Mouse (Mus musculus): ENCODE measurements around the gene Mdp1. TPM values are rescaled to one million over a fixed set of nuclear protein-coding genes. Genes with fewer than 3 reads are reported as not detected.

Mdp1 gene
- polyA plus RNA-seq (2015; fragmentation: Nextera tagmentation; extraction: Ambion mirVana), result 35.8 and 39.5 TPM in 2 replicates

DNA sequence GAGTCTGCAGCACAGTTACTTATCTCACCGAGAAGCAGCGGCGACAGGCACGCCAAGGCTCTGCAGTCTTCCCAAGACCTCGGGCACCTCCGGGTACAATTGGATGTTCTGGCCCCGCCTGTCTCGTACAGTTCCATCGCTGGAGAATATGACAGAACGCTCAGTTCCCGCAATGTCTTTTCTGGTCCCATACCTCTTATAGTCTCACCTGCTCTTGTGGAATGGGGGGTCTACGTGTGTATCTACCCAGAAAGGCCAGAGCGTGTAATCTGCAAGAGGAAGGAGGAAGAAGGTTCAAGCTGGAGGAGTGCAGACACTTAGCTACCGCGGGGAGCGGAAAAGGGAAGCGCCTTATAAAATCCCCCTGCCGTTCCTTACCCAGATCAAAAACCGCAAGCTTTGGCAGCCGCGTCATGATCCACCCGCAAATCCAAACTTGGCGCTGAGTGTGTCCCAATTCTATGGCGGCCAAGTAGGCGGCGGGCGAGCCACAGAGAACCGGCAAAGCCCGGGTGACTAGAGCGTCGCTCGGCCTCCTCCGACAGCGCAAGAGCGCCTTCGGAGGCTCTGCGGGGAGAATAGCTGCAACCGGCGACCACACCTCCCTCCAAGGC is at the start of gene Mdp1:
TSS of gene Mdp1 (minus strand) at position 549 of the 614 bp plus-strand sequence.

DNA sequence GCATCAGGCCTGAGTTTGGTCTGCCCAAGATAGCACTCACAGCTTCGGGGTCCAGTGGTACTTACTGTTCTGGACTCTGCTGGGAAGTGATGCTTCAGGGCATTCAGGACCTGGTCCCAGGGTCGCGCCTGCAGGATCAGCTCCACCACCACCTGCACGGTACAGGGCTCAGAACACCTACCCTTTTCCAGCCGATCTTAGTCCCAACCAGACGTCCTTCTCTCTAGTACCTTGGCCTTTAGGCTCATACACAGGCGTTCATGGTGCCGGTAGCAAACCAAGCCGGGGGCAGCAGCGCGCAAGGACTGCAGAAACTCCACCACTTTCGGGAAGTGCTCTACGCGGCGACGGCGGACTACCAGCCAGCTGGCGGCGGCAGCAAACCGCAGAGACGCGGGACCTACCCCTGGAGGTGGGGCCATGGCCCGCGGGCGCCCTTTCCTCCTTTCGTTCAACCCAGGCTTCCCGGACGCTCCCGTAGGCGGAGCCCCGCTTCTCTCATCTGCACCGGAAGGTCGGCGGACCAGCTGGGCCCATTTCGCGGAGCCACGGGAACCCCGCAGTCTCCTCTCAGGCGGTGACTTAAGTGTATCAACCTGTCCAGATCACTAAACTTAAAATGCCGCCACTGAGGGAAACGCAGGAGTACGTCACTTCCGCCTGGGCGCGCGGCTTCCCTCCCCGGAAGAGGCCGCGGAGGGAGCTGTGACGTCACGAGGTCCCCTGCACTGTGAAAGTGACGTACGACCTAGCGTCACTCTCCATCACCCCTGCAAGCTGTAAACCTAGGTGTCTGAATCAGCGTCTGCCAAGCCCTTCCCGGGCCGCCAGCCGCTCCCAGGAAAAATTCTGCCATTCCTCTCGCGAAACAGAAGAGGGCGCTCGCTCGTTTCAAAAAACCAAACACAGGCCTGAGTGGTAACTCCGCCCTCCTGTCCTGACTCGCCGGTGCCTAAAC is 21.1 kb upstream of the Mdp1 start, which contains the start of gene Tinf2:
TSS of gene Tinf2 (minus strand) at position 661 of the 958 bp plus-strand sequence.

DNA sequence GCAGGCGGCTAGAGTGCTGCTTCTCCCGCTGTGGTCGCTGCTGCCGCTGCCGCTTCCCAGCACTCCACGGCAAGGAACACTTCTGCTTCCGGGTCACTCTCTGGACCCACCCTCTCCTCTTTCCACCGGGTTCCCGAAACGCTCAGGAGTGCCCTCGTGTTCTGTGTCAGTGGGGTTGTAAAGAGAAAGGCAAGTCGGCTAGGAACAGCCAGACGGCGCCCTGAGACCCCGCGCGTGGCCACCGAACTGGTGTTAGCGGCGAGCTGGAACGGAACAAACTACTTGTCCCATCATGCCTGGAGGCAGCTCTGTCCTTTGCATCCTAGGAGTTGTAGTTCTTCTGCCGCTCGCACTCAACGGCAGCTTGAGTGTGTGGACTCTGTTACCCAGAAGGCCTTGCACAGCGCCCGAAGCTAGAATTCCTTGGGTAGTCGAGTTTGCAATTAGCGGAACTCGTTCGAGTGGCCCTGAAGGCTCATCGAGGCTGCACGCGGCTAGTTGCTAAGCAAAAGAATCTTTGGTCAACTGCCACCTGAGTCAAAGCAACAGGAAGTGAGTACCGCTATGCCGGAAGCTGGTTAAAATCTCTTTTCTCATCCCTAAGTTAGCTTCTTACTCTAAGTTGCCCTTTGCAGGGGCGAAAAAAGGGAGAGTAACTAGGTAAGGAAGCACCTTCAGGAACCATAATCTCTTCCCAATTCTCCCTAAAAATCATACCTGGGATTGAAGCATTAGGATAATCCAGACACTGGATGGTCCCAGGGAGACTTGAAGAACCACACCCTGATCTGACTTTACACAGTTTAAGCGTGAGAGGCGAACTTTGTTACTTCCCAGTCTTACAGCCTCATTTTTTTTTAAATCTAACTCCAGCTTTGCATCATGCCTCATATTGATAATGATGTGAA is 11.8 kb upstream of the Mdp1 start, which contains the start of the genes Gmpr2 and Nedd8:
TSS of gene Gmpr2 (plus strand) at position 109 of the 908 bp plus-strand sequence.
TSS of gene Nedd8 (minus strand) at position 292 of the 908 bp plus-strand sequence.

DNA sequence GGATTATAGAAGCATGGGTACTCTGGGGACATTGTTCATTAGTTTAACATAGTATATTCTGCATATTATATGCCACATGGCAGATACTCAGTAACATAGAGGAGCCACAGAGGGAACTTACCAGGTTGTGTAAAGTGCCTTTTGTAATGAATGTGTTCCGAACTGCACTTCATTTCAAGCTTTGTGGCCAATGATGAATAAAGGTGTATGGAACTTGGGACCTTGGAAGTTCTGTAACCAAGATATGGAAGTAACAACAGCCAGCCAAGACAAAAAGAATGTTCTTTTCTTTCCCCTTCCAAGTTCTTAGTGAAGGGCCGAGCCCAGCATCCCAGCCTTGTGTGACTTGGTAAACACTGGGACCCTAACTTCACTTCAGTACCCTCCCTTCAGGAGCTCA is 10.4 kb downstream of the Mdp1 start, which contains the start of gene Tssk4:
TSS of gene Tssk4 (plus strand) at position 301 of the 400 bp plus-strand sequence.

DNA sequence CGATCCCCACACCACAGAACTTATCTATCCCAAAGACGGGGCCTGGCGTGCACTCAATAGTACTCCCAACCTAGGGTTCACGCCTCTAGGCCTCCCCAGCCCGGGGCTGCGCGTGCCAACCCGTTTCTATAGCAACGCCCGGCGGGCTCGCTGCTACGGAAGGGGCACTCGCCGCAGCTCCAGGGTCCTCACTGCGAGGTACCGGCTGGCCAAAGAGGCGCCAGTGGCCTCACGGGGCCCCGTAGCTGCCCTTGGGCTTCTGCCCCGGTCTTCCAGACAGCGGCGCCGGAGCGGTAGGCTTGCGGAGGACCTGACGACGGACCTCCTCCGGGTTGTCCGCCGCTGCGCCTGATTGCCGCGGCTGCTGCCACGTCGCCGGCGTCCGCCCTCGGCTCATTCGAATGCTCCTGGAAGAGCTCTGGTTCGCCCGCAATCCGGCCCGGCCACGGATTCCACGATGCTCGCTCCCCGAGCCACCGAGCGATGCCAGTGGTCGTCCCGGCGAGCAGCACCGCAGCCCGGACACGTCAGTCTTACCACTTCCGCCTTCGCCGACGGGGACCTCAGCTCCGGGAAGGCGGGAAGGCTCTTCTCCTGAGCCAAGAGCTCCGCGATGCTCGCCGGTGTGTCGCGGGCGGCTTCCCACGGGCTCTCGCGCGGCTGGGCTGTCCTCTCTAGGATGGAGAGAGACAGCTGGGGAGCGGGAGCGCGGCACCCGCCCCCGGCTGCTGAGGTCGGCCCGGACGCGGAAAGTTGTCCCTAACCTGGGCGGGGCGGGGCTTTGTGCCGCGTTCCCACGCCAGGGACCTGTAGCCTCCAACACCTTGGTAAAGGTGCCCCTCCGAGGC is 17.0 kb downstream of the Mdp1 start, which contains the start of gene Tm9sf1:
TSS of gene Tm9sf1 (minus strand) at position 747 of the 848 bp plus-strand sequence.

DNA sequence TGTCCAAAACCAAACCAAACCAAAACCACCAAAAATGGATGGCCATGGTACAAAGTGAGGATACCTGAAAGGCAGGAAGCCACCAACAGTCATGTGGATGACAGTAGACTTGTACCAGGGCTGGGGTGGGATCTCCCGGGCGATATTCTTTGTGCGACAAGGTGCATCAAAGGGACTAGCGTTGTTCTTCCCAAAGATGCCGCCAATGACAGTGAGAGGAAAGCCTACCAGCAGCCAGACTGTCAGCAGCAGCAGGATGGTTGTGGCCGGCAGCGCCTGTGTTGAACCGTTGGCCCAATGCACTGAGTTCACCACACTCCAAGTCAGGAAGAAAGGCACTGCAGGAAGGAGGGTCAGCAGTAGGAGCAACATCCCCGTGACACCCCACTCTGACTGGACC is 22.5 kb downstream of the Mdp1 start, which contains the start of gene Gm49378:
TSS of gene Gm49378 (minus strand) at position 101 of the 400 bp plus-strand sequence.

DNA sequence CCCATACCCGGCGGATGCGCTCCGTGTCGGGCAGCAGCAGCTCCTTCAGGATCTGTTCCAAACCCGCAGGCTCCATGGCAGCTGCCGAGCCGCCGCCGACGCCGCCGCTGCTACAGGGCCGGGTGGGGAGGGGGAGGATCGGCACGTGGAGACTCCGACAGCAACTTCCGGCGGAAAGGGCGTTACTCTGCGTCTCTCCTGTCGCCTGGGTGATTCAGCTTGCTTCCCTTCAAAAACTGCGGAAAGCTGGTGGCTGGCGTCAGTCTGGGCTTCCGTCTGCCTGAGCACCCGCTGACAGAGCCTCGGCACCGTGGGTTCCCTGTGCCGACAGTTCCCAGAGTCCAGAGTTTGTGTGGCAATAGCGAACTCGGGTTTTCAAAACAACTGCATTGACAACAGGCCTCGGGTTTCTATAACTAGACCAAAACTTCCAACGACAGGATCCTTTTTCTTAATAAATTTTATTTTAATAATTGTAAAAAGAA is 24.7 kb downstream of the Mdp1 start, which contains the start of gene Ipo4:
TSS of gene Ipo4 (minus strand) at position 435 of the 485 bp plus-strand sequence.

DNA sequence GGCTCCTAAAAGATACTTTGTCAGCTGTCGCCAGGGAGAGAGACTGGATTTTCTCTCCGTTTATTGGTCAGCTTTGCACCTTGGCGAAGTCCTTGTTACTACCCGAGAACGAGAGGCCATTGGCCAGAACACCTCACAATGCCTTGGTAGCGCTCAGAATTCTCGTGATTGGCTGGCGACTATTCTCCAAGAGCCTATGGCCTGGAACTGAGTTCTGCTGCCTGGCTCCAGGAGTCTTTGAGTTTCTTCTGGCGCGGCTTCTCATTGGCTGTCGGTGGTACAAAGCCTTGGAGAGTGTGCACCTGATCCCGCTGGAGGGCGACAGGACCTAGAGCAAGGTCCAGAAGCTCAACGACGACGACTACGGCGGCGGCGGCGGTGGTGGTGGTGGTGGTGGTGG is 42.5 kb downstream of the Mdp1 start, which contains the start of gene Rec8:
TSS of gene Rec8 (plus strand) at position 216 of the 400 bp plus-strand sequence.

Other genes starting within 250 kb of the Mdp1 start
- 52.0 and 53.1 TPM in 2 replicates for gene Dhrs4, start 181.8 kb downstream of the Mdp1 start, polyA plus RNA-seq (2015; fragmentation: Nextera tagmentation; extraction: Ambion mirVana)
- 0.22 and 0.35 TPM in 2 replicates for gene Carmil3, start 169.9 kb downstream of the Mdp1 start, polyA plus RNA-seq (2015; fragmentation: Nextera tagmentation; extraction: Ambion mirVana)
- 1.8 and 1.9 TPM in 2 replicates for gene Cpne6, start 150.1 kb downstream of the Mdp1 start, polyA plus RNA-seq (2015; fragmentation: Nextera tagmentation; extraction: Ambion mirVana)
- not detected in 2 replicates for gene Nrl, start 135.5 kb downstream of the Mdp1 start, polyA plus RNA-seq (2015; fragmentation: Nextera tagmentation; extraction: Ambion mirVana)
- gene Pck2, start 120.2 kb downstream of the Mdp1 start, polyA plus RNA-seq (2015; fragmentation: Nextera tagmentation; extraction: Ambion mirVana), result 41.2 and 47.1 TPM in 2 replicates
- 55.6 and 63.3 TPM in 2 replicates for gene Dcaf11, start 100.5 kb downstream of the Mdp1 start, polyA plus RNA-seq (2015; fragmentation: Nextera tagmentation; extraction: Ambion mirVana)
- 0.51 and 1.1 TPM in 2 replicates for gene A730061H03Rik, start 100.1 kb downstream of the Mdp1 start, polyA plus RNA-seq (2015; fragmentation: Nextera tagmentation; extraction: Ambion mirVana)
- 0.26 TPM in 1 of 2 replicates, not detected in the other for gene Fitm1, start 84.9 kb downstream of the Mdp1 start, polyA plus RNA-seq (2015; fragmentation: Nextera tagmentation; extraction: Ambion mirVana)
- 104 and 112 TPM in 2 replicates for gene Psme1, start 82.4 kb downstream of the Mdp1 start, polyA plus RNA-seq (2015; fragmentation: Nextera tagmentation; extraction: Ambion mirVana)
- 6.7 and 6.8 TPM in 2 replicates for gene Emc9, start 75.2 kb downstream of the Mdp1 start, polyA plus RNA-seq (2015; fragmentation: Nextera tagmentation; extraction: Ambion mirVana)
- 218 and 249 TPM in 2 replicates for gene Psme2, start 69.4 kb downstream of the Mdp1 start, polyA plus RNA-seq (2015; fragmentation: Nextera tagmentation; extraction: Ambion mirVana)
- gene Rnf31, start 68.8 kb downstream of the Mdp1 start, polyA plus RNA-seq (2015; fragmentation: Nextera tagmentation; extraction: Ambion mirVana), result 11.0 and 13.6 TPM in 2 replicates
- gene Irf9, start 56.9 kb downstream of the Mdp1 start, polyA plus RNA-seq (2015; fragmentation: Nextera tagmentation; extraction: Ambion mirVana), result 17.2 and 21.2 TPM in 2 replicates
- 1.3 and 1.9 TPM in 2 replicates for gene Rec8, start 42.5 kb downstream of the Mdp1 start, polyA plus RNA-seq (2015; fragmentation: Nextera tagmentation; extraction: Ambion mirVana)
- gene Ipo4, start 24.6 kb downstream of the Mdp1 start, polyA plus RNA-seq (2015; fragmentation: Nextera tagmentation; extraction: Ambion mirVana), result 60.2 and 63.0 TPM in 2 replicates
- gene Gm49378, start 22.6 kb downstream of the Mdp1 start, polyA plus RNA-seq (2015; fragmentation: Nextera tagmentation; extraction: Ambion mirVana), result 0.56 and 1.4 TPM in 2 replicates
- gene Tm9sf1, start 16.7 kb downstream of the Mdp1 start, polyA plus RNA-seq (2015; fragmentation: Nextera tagmentation; extraction: Ambion mirVana), result 68.6 and 69.9 TPM in 2 replicates
- 0.26 and 0.35 TPM in 2 replicates for gene Tssk4, start 10.3 kb downstream of the Mdp1 start, polyA plus RNA-seq (2015; fragmentation: Nextera tagmentation; extraction: Ambion mirVana)
- 32.0 and 33.0 TPM in 2 replicates for gene Gmpr2, start 11.4 kb upstream of the Mdp1 start, polyA plus RNA-seq (2015; fragmentation: Nextera tagmentation; extraction: Ambion mirVana)
- gene Nedd8, start 11.6 kb upstream of the Mdp1 start, polyA plus RNA-seq (2015; fragmentation: Nextera tagmentation; extraction: Ambion mirVana), result 388 and 415 TPM in 2 replicates
- gene Tinf2, start 21.3 kb upstream of the Mdp1 start, polyA plus RNA-seq (2015; fragmentation: Nextera tagmentation; extraction: Ambion mirVana), result 13.9 and 15.5 TPM in 2 replicates
- 7.4 and 9.2 TPM in 2 replicates for gene Tgm1, start 53.4 kb upstream of the Mdp1 start, polyA plus RNA-seq (2015; fragmentation: Nextera tagmentation; extraction: Ambion mirVana)
- gene Rabggta, start 61.8 kb upstream of the Mdp1 start, polyA plus RNA-seq (2015; fragmentation: Nextera tagmentation; extraction: Ambion mirVana), result 17.3 and 20.5 TPM in 2 replicates
- gene Dhrs1, start 85.2 kb upstream of the Mdp1 start, polyA plus RNA-seq (2015; fragmentation: Nextera tagmentation; extraction: Ambion mirVana), result 60.6 and 62.9 TPM in 2 replicates
- 18.6 TPM in 2 replicates for gene Nop9, start 85.2 kb upstream of the Mdp1 start, polyA plus RNA-seq (2015; fragmentation: Nextera tagmentation; extraction: Ambion mirVana)
- 0.13 and 0.18 TPM in 2 replicates for gene Cideb, start 98.0 kb upstream of the Mdp1 start, polyA plus RNA-seq (2015; fragmentation: Nextera tagmentation; extraction: Ambion mirVana)
- 0.29 and 0.39 TPM in 2 replicates for gene Ltb4r2, start 100.9 kb upstream of the Mdp1 start, polyA plus RNA-seq (2015; fragmentation: Nextera tagmentation; extraction: Ambion mirVana)
- 0.76 and 6.9 TPM in 2 replicates for gene Ltb4r1, start 105.5 kb upstream of the Mdp1 start, polyA plus RNA-seq (2015; fragmentation: Nextera tagmentation; extraction: Ambion mirVana)
- gene Adcy4, start 123.6 kb upstream of the Mdp1 start, polyA plus RNA-seq (2015; fragmentation: Nextera tagmentation; extraction: Ambion mirVana), result 2.3 and 2.7 TPM in 2 replicates
- gene Ripk3, start 128.4 kb upstream of the Mdp1 start, polyA plus RNA-seq (2015; fragmentation: Nextera tagmentation; extraction: Ambion mirVana), result 19.1 and 19.2 TPM in 2 replicates
- gene Nfatc4, start 162.6 kb upstream of the Mdp1 start, polyA plus RNA-seq (2015; fragmentation: Nextera tagmentation; extraction: Ambion mirVana), result 22.3 and 22.5 TPM in 2 replicates
- 6.4 and 7.6 TPM in 2 replicates for gene Nynrin, start 193.5 kb upstream of the Mdp1 start, polyA plus RNA-seq (2015; fragmentation: Nextera tagmentation; extraction: Ambion mirVana)
- 0.18 and 0.21 TPM in 2 replicates for gene Cbln3, start 223.9 kb upstream of the Mdp1 start, polyA plus RNA-seq (2015; fragmentation: Nextera tagmentation; extraction: Ambion mirVana)
- 8.4 and 9.2 TPM in 2 replicates for gene Khnyn, start 224.4 kb upstream of the Mdp1 start, polyA plus RNA-seq (2015; fragmentation: Nextera tagmentation; extraction: Ambion mirVana)
- gene Sdr39u1, start 239.8 kb upstream of the Mdp1 start, polyA plus RNA-seq (2015; fragmentation: Nextera tagmentation; extraction: Ambion mirVana), result 43.8 and 50.4 TPM in 2 replicates

Measured in urinary bladder, postnatal 0 days (tissue).